Mouse (Mus musculus) layer of hippocampus, adult 8-10 months (tissue): ENCODE measurements around the gene Slc26a1. TPM values are rescaled to one million over a fixed set of nuclear protein-coding genes. Genes with fewer than 3 reads are reported as not detected.
A peak's percentile ranks its signal among the peaks of the same experiment; 100 is the strongest.

Source experiments
- DNase-seq, 2 experiments: peaks; one replicate each; pipeline ENCODE4 v3.0.0; 2022; ENCODE audit warnings: low spot score in 2 of 2
- total RNA-seq, 4 experiments: library from RNA; stranded (reverse); gene quantifications; 2 replicates each; pipeline ENCODE4 v1.2.4; 2022

The Slc26a1 gene
- total RNA-seq, 4 experiments from 2014 or later = 1.0 to 1.8 (median 1.5) TPM

DNA sequence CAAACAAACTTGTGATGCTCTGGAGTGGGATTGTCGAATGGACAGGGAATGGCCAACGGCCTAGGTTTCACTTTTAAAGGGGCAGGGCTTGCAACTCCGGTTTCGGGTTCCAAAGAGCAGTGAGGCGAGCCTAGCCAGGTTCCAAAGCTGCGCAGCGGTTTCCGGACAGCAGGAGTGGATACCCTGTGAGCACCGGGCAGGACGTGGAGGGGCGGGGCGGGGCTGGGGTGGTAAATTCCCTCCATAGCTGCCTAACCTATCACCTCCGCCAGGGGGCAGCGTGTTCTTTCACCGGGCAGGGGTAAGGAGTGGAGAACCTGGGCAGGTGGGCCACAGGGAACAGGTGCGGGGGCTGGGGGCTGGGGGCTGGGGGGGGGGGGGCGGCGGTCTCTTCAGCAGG is 16.9 kb upstream of the Slc26a1 start, which contains the start of gene Fgfrl1:
TSS of gene Fgfrl1 (plus strand) at position 112 of the 400 bp plus-strand sequence.
- DNase-seq = no peak

DNA sequence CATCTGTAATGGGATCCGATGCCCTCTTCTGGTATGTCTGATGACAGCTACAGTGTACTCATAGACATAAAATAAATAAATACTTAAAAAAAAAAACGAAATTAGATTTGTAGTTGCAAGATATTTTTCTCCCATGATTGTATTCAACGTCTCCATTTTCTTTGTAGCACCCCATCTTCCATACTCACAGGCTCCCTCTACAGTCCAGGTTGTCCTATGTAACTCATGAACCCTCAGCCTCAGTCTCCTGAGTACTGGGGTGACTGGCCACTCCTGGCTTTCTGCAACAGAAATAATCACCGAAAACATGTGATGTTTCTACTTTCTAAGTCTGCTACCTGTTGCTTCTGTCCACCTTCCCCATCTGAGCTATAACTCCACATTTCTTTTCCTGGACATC is 15.8 kb upstream of the Slc26a1 start:
- no peak for DNase-seq

DNA sequence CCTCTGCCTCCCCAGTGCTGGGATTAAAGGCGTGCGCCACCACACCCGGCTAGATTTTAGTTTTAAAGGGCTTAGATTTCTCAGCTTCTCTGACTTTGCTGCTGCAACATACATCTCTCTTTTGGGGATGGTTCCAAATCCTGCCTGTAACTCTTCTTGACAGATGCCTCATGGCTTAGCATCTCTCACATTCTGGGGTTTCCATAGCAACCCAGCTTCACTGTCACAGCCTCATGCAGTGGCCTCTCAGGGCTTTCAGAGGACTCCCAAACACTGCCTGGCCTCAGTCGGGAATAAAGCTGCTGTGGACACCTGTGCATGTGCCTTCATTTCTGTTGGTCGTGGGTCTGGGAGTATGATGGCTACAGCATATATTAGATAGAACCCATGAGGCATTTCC is 13.7 kb upstream of the Slc26a1 start:
- no peak for DNase-seq

DNA sequence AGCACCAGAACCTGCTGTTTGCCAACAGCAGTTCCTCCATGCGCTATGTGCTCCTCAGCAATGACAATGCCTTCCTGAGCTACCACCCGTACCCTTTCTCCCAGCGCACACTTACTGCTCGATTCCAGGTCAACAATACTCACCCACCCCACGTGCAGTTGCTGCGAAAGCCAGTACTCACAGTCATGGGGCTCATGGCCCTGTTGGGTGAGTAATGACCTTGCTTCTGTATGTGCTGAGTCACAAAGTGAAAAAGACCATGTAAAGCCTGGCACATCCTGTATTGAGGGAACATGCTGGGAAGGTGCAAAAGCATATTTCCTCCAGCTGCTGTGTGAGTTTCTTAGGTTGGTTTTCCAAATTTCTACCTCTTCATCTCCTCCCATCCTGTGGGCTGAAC is 5.5 kb upstream of the Slc26a1 start:
- DNase-seq = no peak

DNA sequence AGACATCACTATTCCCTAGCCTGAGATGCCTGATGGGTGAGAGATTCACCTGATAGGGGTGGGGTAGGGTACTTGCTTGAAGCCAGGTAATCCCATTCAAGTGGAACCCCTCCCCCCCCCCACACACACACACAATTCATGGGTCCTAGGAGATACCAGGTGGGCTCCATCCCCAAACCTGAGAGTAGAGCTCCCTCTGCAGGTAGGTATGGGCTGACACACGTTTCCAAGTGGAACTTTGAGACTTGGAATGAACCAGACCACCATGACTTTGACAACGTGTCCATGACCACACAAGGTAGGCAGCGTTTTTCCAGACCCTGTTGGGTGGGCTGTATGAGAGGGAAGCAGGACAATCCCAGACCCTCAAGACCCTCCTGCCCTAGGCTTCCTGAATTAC is 4.5 kb upstream of the Slc26a1 start:
- DNase-seq = no peak

DNA sequence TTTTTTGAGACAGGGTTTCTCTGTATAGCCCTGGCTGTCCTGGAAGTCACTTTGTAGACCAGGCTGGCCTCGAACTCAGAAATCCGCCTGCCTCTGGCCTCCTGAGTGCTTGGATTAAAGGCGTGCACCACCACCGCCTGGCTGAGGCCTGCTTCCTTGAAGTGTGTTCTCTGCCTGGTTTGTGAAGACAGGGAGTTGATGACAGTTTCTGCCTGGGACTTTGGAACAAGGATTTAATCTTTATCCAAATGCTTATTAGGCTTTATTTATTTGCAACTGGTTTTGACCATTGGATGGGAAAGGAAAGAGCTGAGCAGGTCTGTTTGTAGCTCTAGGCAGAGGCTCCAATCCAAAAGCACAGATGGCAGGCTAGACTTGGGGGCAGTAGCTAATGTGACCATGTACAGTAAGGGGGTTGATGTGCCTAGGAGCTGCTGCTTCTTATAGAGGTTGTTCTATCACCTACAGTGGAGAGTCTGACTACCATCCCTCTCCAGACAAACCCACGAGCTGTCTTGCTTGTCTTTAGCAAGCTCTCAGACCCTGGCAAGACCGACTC is 3.0 kb upstream of the Slc26a1 start:
- no peak for DNase-seq

DNA sequence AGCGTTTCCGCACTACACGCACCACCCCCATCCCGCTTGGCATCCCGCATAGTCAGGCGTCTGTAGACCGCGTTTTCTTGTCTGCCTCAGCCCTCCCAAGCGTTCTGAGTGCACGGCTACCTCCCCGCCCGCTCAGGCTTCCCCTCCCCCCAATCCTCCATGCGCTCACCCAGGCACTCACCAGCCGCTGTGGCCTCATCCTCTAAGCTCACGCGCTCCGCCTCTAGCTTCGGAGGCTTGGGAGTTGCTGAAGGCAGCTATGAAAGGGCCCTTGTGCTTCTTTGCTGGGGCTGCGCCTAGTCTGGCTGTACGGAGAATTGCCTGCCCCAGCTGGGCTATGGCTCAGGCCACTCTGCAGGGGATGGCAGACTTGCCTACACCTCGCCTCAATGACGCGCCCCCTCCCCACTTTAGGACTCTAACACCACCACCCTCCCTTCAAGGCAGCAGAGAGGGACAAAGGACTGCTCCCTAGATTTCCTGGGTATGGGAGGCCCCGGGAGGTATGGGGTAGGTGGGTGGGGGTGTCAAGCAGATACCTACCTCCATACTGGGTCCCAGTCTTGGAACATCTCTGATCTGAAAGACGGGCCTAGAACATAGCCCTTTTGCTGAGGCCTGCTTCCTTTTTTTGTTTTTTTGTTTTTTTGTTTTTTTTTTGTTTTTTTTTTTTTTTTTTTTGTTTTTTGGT is 2.4 kb upstream of the Slc26a1 start:
- peak; percentile 83 to 90 for DNase-seq

DNA sequence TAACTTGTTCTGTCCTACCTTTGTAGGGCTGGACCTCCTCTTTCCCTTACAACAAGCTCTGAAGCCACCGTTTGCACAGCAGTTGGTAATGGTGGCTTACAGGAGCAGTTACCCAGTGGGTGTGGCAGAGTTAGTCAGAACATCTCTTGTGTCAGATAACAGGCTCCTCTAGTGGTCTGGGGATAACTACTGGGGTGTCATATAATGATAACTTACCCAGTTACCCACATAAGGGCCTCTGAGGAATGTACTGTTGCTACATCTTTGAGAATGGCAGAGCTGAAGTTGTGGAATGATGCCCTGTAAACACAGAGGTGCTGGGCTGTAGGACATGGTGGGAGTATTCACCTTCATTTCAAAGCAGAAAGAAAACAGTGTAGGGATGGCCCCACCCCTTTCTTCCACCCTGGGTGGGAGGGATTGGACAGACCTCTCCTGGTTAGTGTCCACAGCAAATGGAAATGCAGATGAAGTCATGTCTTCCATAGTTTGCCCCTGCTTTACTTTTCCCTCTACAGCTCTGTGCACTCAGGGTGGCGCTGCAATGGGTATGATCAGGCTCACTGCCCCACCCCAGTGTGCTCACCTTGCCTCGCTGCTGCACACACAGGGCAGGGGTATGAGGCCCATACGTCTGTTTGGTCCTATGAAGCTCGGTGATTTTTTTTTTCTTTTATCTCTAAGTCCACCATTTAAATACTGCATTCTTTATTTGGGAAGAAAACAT is 1.6 kb upstream of the Slc26a1 start:
- no peak for DNase-seq

DNA sequence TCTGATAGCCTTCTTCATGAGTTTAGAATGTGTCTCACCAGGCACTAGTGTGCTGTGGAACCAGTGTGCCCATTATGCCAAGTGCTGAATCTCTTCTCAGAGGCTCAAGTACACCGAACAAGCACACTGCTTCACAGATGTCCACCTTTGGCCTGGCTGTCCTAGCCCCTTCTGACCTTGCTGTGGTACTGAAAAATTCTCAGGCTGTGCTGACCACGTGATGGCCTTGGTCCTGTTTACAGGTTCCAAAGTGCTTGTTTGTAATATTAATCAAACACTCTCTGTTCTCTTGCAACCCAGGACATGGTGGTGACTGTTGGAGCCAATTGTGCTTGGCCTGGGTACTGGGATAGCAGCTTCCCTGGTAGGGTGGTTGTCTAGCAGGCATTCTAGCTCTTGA is 745 bp downstream of the Slc26a1 start:
- DNase-seq = no peak

DNA sequence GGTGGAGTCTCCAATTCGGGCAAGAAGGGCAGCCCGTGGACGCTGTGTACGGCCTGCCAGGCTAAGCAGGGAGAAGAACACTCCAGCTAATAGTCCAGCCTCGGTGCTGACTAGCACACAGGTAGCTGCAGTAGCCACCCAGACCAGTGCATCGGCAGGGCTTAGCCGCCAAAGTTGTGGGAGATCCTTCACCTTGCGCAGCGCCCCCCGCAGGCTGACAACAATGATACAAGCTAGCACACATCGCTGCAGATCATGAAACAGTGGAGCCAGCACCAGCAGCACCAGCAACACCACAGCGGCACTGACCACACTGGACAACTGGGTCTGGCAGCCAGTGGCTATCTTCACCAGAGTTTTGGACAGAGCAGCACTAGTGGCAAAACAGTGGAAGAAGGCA is 3.6 kb downstream of the Slc26a1 start:
- no peak for DNase-seq

DNA sequence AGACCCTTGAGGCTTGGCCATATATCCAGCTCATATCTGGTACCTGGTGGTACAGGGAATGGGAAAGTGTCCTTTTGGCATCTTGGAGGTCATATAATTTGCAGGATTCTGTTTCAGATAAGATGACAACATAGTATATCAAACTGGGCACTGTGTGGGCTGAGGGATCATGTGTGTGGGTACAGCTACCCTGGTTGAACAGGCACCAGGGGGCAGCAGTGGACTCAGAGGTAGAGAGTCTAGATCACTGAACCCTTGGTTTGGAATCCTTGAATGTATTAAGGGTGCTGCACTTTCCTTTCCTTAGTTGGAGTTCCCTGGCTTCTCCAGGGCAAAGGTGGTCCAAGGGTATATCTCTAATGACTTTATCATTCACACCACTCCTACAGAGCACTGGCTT is 4.6 kb downstream of the Slc26a1 start:
- DNase-seq = no peak

DNA sequence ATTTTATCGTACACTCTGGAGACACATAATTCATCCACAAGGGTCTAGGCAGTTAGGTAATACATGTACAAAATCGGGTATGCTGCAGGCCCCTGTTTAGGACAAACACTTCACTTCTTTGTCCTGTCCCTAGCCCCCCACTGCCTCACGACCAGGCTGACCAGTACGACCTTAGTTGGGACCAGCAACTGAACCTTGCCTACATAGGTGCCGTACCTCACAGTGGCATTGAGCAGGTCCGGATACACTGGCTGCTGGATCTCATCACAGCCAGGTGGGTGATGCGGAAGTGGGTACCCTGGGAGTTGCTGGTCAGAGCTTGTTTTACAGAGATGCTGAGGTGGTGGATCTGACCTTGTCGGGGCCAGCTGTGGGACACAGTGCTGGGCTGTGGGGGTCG is 5.4 kb downstream of the Slc26a1 start:
- no peak for DNase-seq

DNA sequence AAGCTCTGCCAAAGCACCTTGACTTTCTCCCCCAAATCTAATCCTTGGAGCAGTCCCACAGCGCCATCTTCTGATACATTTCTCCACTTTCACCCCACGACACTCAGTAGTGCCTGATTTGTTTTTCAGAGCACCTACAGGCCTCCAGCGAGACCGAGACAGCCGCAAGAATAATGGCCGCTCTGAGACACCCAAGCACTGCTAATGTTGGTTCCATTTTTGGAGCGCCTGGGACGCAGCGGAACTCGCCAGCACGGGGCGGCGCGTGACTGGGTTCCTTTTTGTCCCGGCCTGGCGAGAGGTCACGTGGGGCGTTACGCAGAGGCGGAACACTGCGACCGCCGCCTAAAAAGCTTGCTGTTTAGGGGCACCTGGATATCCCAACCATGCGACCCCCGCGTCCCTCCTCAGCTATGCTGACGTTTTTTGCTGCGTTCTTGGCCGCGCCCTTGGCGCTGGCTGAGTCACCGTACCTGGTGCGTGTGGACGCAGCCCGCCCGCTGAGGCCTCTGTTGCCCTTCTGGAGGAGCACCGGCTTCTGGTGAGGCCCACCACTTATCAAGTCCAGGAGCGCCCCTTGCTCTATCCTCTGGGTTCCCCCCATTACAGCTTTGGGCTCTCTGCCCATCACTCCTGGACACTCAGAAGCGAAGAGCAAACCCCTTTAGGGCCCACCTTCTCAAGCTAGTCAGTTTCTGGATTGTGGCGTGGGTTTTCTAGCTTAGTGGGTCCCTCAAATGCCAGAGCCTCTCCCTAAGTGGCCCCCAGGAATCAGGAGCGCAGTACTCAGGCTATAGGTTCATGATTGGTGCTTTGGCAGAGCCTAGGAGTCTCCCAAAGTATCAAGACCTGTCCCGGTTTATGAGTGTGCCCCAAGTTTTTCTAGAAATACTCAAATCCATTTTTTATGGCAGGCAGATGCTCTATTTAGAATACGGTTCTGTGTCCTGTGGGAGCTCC is 6.1 kb downstream of the Slc26a1 start, which contains the start of gene Dgkq:
TSS of gene Dgkq (minus strand) at position 696 of the 960 bp plus-strand sequence.
- peak; percentile 88 to 92 for DNase-seq

DNA sequence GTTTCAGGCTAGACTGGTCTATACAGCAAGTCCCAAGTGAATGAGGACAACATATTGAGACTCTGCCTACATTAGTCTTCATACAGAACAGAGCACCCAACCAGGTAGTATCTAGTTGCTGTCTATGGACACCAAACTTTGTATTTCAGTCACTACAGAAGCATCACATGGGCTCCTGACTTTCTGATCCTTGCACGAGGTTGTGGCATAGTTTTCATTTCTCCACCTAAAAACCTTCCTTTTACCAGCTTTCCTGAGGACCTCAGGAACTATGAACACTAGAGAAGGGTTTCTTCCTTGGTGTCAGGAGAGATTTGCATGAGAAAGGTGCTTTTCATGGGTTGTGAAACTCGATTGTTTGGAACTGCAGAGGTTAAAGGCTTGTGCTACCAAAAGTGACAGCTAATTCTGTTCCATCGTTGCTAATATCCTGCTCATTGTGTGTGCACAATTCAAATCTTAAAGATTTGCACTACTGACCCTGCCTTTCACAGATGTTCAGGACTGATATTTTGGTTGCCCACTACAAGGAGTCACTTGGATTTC is 6.9 kb downstream of the Slc26a1 start:
- no peak for DNase-seq

DNA sequence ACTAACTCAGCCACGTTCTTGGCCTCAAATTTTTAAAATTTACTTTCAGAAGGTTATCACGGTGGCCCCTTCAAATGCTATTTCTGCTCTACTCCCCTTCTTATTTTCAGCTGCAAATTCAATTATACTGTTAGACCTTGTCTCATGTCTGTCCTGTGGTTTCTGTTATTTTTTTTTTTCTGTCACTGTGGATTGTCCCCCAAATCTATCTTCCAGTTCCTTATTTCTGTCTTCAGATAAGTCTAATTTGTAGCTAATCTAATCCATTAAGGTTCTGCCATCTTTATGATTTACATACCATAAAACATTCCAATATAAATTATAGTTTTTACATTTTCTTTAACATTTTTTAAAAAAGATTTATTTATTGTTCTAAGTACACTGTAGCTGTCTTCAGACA is 8.0 kb downstream of the Slc26a1 start:
- no peak for DNase-seq

DNA sequence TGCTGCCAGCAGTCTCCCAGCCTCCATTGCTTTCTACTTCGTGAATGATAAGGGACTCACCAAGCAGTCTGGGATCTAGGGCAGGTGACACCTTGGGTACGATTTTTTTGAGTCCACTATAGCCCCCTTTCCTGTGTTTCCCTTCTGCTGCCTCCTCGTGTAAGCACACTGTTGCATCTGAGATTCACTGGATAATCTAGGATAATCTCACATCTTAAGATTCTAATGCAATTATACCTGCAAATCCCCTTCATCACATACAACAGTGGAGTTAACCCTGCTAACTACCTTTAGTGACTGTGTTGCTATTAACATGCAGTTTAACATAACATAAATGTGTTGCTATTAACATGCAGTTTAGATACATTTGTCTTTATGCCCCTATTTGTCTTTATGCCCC is 10.3 kb downstream of the Slc26a1 start:
- no peak for DNase-seq

DNA sequence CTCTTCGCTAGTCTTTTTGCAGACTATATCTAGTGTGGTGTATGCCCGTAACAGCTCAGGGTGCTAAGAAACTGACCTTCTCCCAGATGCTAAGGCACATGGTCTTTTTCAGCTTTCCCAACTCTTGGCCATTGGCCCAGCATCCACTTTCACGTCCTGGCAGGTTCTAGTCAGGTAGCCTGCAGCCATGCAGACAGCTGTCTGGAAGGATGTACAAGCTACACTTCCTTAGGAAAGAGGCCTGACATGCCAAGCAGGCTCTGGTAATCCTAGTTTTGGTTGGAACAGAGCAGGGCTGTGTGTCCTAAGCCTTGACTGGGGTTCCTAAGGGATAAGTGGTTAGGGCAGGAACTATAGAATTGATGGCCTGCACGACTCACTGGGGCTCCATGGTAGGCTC is 12.6 kb downstream of the Slc26a1 start:
- no peak for DNase-seq

DNA sequence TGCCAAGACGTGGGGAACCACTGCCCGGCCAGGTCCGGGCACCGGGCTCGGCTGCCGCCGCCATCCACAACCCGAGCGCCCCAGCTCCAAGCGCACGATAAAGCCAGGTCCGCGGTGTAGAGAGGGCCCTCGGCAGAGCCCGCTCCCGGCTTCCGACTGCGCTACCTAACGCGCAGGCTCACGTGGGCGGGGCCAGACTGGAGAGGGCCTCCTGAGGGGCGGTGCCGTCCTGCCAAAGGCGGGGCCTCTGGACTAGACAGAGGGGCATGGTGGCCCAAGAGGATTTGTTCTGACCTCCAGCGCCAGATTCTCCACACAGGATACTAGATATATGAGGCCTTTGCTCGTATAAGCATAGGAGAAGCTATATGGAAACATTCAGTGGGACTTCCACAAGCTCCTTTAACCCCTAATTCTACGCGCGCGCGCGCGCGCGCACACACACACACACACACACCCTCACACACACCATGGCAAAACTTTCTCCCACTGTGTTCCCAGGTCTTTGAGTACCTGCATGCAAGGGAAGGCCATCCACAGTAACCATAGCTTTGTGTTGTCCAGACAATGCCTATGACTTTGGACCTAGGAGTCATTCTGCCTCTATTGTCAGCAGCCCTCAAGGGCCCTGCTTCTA is 14.6 kb downstream of the Slc26a1 start:
- peak; percentile 81 to 87 for DNase-seq

DNA sequence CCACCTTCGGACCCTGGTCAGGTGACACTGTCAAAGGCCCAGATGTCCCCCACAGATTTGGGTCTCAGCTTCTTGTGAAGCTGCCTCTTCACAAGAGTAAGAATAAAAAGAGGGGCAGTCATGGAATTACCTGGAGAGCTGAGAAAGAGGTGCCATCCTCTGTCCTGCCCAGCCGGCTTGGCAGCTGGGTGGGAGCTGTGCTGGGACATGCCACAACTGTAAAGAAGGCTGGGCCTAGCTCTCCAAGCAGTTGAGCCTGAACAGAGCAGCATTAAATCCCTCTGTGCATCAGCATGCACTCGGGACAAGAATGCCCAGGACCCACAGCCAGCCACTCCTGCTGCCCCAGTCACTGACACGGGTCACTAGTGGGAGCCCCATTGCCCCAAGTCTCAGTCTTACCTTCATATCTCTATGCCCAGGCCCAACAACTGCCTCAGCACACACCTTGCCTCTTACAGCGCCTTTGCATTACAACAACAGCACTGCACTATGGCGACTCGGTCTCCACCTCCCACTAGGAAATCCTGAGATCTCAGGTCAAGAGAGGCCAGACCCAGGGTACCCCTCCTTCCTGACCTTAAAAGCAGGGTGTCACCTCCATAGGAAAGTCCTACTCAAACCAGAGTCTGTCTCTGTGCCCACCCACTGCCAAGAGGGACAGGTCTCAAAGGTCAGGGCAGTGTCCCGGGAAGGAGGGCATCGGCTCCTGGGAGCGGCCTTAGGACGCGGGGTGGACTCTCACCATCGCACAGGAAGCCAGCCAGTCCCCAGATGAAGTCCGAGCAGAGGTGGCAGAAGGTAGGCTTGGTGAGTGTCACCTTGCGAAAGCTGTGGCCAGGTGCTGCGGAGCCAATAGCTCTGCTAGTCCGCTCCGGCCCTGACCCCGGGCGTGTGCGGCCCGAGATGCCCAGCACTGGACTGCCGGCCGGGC is 15.4 kb downstream of the Slc26a1 start, which contains the start of gene Idua:
TSS of gene Idua (plus strand) at position 634 of the 934 bp plus-strand sequence.
- no peak for DNase-seq
